Mouse (Mus musculus): ENCODE measurements around the gene Haao.

GRCm38 (mm10) chr17:83862134-83862881 lies 14.5 kb upstream of the Haao start:
- TF ChIP-seq CTCF (IDR thresholded peaks at IDR 0.05; ENCODE audit: insufficient read depth, low read length) (no peak), POLR2A (IDR thresholded peaks at IDR 0.05; ENCODE audit: borderline replicate concordance, extremely low read depth, low read depth, low read length) (peak; percentile 41; the same call in 1 of the 2 replicates)
